Mouse (Mus musculus) heart, embryonic 16.5 days (tissue): ENCODE results near the gene Cmip. TPM values are rescaled to one million over a fixed set of nuclear protein-coding genes. Genes with fewer than 3 reads are reported as not detected.
"Not testable (repeated sequence)": the region's sequence is repeated elsewhere in the genome, so short reads cannot be mapped to it uniquely, and the experiment has no call there.

Experiments used
- ATAC-seq: fragments of 200-750 bp; cut with Nextera tagmentation; replicated peaks from 2 replicates; pipeline ENCODE4 v1.8.0; 2017; ENCODE audit warnings: moderate number of reproducible peaks; ENCODE audit not compliant: insufficient read depth, low FRiP score; ENCODE audit errors: extremely low read depth
- H3K27ac ChIP-seq: fragments of 300-500 bp; sonication (generic); 2 replicates; pipeline ENCODE4 v1.5.1; 2014; ENCODE audit warnings: mild to moderate bottlenecking, low read length, control low read depth, moderate library complexity
- H3K27me3 ChIP-seq: fragments of 300-500 bp; sonication (generic); 2 replicates; pipeline ENCODE4 v1.6.1; 2014; ENCODE audit warnings: low read length, mixed read lengths; ENCODE audit not compliant: control insufficient read depth, insufficient read depth
- H3K36me3 ChIP-seq: fragments of 300-500 bp; sonication (generic); 2 replicates; pipeline ENCODE4 v1.6.1; 2014; ENCODE audit not compliant: control insufficient read depth, insufficient read depth
- H3K4me1 ChIP-seq: fragments of 300-500 bp; sonication (generic); 2 replicates; pipeline ENCODE4 v1.6.1; 2014; ENCODE audit warnings: low read length, mixed read lengths; ENCODE audit not compliant: control insufficient read depth, insufficient read depth
- H3K4me2 ChIP-seq: fragments of 300-500 bp; sonication (generic); 2 replicates; pipeline ENCODE4 v1.6.1; 2014; ENCODE audit warnings: low read depth, mild to moderate bottlenecking, control low read depth, low read length
- H3K4me3 ChIP-seq: fragments of 300-500 bp; sonication (generic); 2 replicates; pipeline ENCODE4 v1.5.1; 2014; ENCODE audit warnings: mild to moderate bottlenecking, control low read depth, low read length
- H3K9ac ChIP-seq: fragments of 300-500 bp; sonication (generic); 2 replicates; pipeline ENCODE4 v1.6.1; 2014; ENCODE audit warnings: low read length, control low read depth
- H3K9me3 ChIP-seq: fragments of 300-500 bp; sonication (generic); replicated peaks from 2 replicates; pipeline ENCODE4 v1.6.1; 2016; ENCODE audit warnings: low read length; ENCODE audit not compliant: control insufficient read depth
- WGBS: fragments of 180-500 bp; shearing (Covaris S2); extraction: QIAGEN DNeasy Blood & Tissue Kit; methylation state at CpG from one replicate; pipeline ENCODE4 v1.1.7; 2014; 5-methylcytosine and 5-hydroxymethylcytosine counted together
- polyA plus RNA-seq: library from polyadenylated mRNA; unstranded; fragments of >200 nt; fragmentation: Nextera tagmentation; extraction: Ambion mirVana; gene quantifications from 2 replicates; pipeline ENCODE4 v1.2.1, GENCODE M21; 2015

The Cmip gene
- polyA plus RNA-seq, 1 experiment from 2014 or later, result 7.0 TPM

- H3K9ac ChIP-seq, H3K27ac ChIP-seq, H3K27me3 ChIP-seq, H3K4me2 ChIP-seq, H3K4me1 ChIP-seq, ATAC-seq, H3K36me3 ChIP-seq, H3K4me3 ChIP-seq, H3K9me3 ChIP-seq: not testable (repeated sequence)
- 84% methylated on average over 8 of the region's 8 CpGs for WGBS
Measured at GRCm38 (mm10) chr8:117427816-117428215, 171.0 kb downstream of the Cmip start.

- no peaks in the 10 kb centered on the region for H3K27me3 ChIP-seq
- H3K9me3 ChIP-seq, result no peaks in the 10 kb centered on the region
- H3K27ac ChIP-seq, result no peak overlapping the region
- H3K4me3 ChIP-seq, result no peak overlapping the region
- peaks cover 6% of the 10 kb centered on the region for H3K36me3 ChIP-seq
- no peak overlapping the region for H3K9ac ChIP-seq
- no peak for ATAC-seq
- H3K4me2 ChIP-seq, result no peak overlapping the region
- H3K4me1 ChIP-seq, result peaks cover under 1% of the 10 kb centered on the region
- WGBS, result 84% methylated on average over 21 of the region's 21 CpGs
Measured at GRCm38 (mm10) chr8:117428524-117429162, 171.8 kb downstream of the Cmip start.

- no peak overlapping the region for H3K9ac ChIP-seq
- no peak for ATAC-seq
- H3K36me3 ChIP-seq, result peaks cover 6% of the 10 kb centered on the region
- H3K4me2 ChIP-seq, result no peak overlapping the region
- H3K4me3 ChIP-seq, result no peak overlapping the region
- no peaks in the 10 kb centered on the region for H3K27me3 ChIP-seq
- H3K4me1 ChIP-seq, result no peaks in the 10 kb centered on the region
- WGBS, result 90% methylated on average over 4 of the region's 4 CpGs
- no peaks in the 10 kb centered on the region for H3K9me3 ChIP-seq
- H3K27ac ChIP-seq, result no peak overlapping the region
Measured at GRCm38 (mm10) chr8:117430624-117431023, 173.8 kb downstream of the Cmip start.

- Histone ChIP-seq H3K9ac (no peak overlapping the region), H3K27me3 (no peaks in the 10 kb centered on the region), H3K27ac (no peak overlapping the region), H3K4me1 (no peaks in the 10 kb centered on the region), H3K4me3 (no peak overlapping the region), H3K4me2 (no peak overlapping the region), H3K9me3 (no peaks in the 10 kb centered on the region), H3K36me3 (peaks cover 7% of the 10 kb centered on the region)
- 89% methylated on average over 3 of the region's 3 CpGs for WGBS
- no peak for ATAC-seq
Measured at GRCm38 (mm10) chr8:117431554-117431953, 174.7 kb downstream of the Cmip start.

GRCm38 (mm10) chr8:117432111-117432510 lies 175.2 kb downstream of the Cmip start:
- Histone ChIP-seq H3K4me2 (no peak overlapping the region), H3K36me3 (peaks cover 10% of the 10 kb centered on the region), H3K9me3 (no peaks in the 10 kb centered on the region), H3K4me1 (no peaks in the 10 kb centered on the region), H3K27ac (no peak overlapping the region), H3K4me3 (no peak overlapping the region), H3K9ac (no peak overlapping the region), H3K27me3 (no peaks in the 10 kb centered on the region)
- 88% methylated on average over 8 of the region's 8 CpGs for WGBS
- no peak for ATAC-seq

- 73% methylated on average over 10 of the region's 10 CpGs for WGBS
Measured at GRCm38 (mm10) chr8:117433968-117434367, 177.1 kb downstream of the Cmip start.

GRCm38 (mm10) chr8:117436786-117437185 lies 179.9 kb downstream of the Cmip start:
- H3K27ac ChIP-seq, result no peak overlapping the region
- no peaks in the 10 kb centered on the region for H3K9me3 ChIP-seq
- H3K27me3 ChIP-seq, result no peaks in the 10 kb centered on the region
- 93% methylated on average over 15 of the region's 15 CpGs for WGBS
- H3K9ac ChIP-seq, result no peak overlapping the region
- H3K4me2 ChIP-seq, result no peak overlapping the region
- no peak for ATAC-seq
- peaks cover 9% of the 10 kb centered on the region; the same call in 1 of the 2 replicates for H3K36me3 ChIP-seq
- H3K4me1 ChIP-seq, result peaks cover 14% of the 10 kb centered on the region
- no peak overlapping the region for H3K4me3 ChIP-seq

More at GRCm38 (mm10) chr8:117433968-117434367, 177.1 kb downstream of the Cmip start:
- Histone ChIP-seq H3K4me1 (peaks cover 10% of the 10 kb centered on the region), H3K4me2 (no peak overlapping the region), H3K27ac (no peak overlapping the region), H3K9ac (no peak overlapping the region), H3K36me3 (peaks cover 8% of the 10 kb centered on the region), H3K27me3 (no peaks in the 10 kb centered on the region), H3K4me3 (no peak overlapping the region), H3K9me3 (no peaks in the 10 kb centered on the region)
- no peak for ATAC-seq

GRCm38 (mm10) chr8:117437616-117438015 lies 180.8 kb downstream of the Cmip start:
- Histone ChIP-seq H3K4me3 (no peak overlapping the region), H3K4me1 (peaks cover 14% of the 10 kb centered on the region), H3K36me3 (peaks cover 9% of the 10 kb centered on the region; the same call in 1 of the 2 replicates), H3K27me3 (no peaks in the 10 kb centered on the region), H3K4me2 (no peak overlapping the region), H3K9ac (no peak overlapping the region), H3K27ac (no peak overlapping the region), H3K9me3 (no peaks in the 10 kb centered on the region)
- WGBS, result 60% methylated on average over 5 of the region's 5 CpGs
- peak; percentile 42; the same call in 1 of the 2 replicates for ATAC-seq

- Histone ChIP-seq H3K4me2 (no peak overlapping the region), H3K27ac (no peak overlapping the region), H3K9ac (no peak overlapping the region), H3K4me3 (no peak overlapping the region), H3K27me3 (no peaks in the 10 kb centered on the region), H3K9me3 (no peaks in the 10 kb centered on the region), H3K36me3 (peaks cover 9% of the 10 kb centered on the region; the same call in 1 of the 2 replicates), H3K4me1 (peaks cover 14% of the 10 kb centered on the region)
- no peak for ATAC-seq
- WGBS, result 79% methylated on average over 14 of the region's 14 CpGs
Measured at GRCm38 (mm10) chr8:117440317-117440716, 183.5 kb downstream of the Cmip start.
